Mouse (Mus musculus) embryo, embryonic 10 days (tissue): ENCODE results near the gene Creb5.

Experiments
- DNase-seq: peaks from one replicate; pipeline ENCODE4 v3.0.0-alpha.2; 2015; ENCODE audit warnings: low spot score

Creb5 gene

DNA sequence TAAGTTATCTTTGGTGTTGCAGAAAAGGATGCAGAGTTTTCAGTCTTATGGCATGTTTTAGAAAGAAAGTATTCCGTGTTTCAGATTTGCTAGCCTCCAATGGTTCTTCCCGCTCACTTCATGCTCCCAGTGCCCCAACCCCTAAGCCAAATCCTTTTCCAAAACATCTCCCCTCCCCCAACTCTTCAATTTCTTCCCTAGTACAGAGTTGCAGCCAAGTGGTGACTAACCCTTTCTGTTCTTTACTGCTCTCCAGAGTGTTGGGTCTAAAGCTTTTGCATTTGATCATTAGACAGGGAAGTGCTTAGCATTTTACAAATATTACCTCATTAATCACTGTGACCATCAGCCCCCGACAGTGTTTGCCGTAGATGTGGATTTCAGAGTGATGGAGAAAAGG is 142.8 kb downstream of the Creb5 start:
- no peak for DNase-seq

- DNase-seq, result no peak
Measured at GRCm38 (mm10) chr6:53445862-53446460, 158.9 kb downstream of the Creb5 start.

DNA sequence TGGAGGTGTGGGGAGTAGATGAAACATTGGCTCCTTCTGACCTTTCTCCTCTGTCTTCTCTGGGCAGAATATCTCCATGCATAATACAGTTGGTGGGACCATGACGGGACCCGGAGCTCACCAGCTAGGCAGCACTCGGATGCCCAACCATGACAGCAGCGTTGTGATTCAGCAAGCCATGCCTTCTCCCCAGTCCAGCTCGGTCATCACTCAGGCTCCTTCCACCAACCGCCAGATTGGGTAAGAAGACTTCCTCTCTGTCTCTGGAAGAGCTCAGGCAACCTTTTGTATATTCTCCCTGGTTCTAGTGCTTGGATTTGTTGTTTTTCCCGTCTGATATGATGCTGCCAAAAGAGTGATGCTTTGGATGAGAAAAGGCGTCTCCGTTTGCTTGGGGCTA is 160.4 kb downstream of the Creb5 start:
- no peak for DNase-seq

- no peak for DNase-seq
Measured at GRCm38 (mm10) chr6:53448317-53448870, 161.3 kb downstream of the Creb5 start.

DNA sequence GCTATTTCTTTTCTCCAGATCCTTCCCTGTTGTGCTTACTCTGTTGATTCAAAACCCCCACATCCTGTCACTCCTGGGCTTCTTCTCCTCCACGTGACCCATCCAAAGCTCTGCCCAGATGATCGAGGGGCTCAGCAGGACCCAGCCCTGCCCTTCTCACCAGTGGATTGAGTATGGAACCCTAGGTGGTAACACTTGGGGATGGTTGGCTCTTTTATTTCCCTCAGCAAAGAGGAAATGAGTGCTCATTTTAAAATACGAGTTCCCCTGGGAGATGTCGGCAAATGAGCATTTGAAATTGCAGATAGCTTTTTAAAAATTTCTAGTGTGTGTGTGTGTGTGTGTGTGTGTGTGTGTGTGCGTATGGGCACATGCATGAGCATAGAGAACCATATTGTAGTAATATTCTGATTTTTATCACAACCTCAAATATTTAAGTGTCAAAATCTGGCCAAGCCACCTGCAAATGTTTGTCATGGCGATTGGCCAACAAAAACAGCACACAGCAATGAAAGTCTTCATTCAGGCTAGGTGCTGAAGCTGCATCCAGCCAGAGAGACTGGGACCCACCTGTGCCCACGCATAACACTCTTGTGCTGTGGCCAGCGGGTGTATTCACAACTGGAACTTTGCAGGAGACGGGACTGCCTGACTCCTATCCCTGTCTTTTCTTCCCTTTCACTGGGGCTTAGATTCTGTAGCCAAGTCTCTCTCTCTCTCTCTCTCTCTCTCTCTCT is 162.5 kb downstream of the Creb5 start:
- DNase-seq, result no peak

- DNase-seq, result no peak
Measured at GRCm38 (mm10) chr6:53450494-53450893, 163.4 kb downstream of the Creb5 start.

DNA sequence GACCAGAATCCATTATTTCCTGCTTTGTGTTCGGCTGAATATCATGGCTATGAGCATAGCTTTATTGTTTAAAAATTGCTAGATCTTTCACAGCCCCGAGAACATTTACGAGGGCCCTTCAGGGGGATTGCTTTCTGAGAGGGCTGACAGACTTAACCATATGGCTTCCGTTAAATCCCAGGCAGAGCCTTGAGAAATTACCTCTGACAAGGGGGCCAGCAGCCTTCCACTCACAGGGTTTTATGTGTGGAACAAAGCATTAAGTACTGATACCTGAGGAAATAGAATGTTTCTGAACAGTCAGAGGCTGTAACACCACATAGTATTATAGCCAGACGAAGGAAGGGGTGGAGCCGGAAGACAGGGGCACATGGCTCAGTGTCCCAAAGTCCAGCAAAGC is 165.2 kb downstream of the Creb5 start:
- DNase-seq, result no peak

DNA sequence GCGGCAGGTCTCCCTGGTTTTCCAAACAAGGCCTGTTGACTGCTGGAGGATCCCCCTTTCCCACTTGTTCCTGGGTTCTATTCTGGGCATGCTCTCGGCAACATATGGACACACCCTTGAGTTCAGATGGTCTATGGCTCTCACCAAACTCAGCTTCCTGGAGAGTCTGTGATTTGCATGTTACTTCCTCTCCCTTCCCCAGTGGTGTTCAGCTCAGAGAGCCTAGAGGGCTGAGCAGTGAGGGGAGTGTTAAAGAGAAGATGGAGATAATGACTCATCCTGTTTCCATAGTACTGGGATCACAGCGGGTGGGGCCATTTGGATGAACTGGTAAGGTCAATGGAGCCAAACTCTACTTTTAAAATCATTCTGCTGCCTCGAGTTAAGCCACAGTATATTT is 168.4 kb downstream of the Creb5 start:
- no peak for DNase-seq

DNA sequence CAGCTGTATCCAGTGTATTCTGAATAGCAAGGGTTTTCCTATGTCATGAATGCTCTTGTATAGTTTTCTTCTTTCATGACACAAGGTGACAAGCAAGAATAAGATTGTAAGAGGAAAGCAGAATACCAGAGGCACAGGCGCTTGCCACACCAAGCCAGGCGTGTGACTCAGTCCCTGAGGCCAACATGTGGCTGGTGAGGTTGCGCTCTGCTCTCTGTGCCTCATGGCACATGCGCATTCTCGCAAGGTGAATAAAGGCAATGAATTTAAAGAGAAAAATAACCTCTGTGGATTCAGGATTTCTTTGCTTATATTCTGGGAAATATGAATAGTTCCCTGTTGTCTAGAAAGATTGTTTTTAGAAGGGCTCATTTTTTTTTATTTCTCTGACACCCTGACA is 169.0 kb downstream of the Creb5 start:
- no peak for DNase-seq

DNA sequence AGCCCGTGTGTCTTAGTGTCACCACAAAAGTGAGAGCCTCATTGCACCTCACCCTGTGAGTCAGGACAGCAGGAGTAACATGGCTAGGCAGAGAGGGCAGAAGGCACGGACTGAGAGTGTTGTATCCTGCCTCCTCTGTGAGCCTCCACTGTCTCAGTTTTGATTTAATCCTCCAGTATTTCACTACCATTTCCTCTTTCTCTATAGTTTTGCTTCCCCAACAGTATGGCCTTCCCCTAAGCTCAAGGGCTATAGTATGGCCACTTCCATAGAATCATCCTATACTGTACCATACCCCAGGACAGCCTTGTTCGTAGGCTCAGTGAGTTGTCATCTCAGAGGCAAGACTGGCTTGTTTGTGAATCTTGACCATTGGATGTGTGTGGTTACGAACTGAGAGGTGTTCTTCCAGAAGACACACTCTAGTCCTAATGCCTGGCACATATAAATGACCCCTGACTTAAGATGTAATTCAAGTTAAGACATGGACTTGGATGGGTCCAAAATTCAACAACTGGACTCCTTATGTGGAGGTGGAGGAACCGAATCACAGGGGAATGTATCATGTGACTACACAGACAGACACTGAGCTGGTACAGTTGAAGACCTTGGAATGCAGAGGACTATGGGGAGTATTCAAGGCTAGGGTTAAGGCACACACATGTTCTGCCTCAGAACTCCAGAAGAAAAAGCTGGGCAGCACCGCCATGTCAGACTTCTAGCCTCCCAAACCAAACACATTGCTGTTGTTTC is 173.1 kb downstream of the Creb5 start:
- DNase-seq, result no peak

GRCm38 (mm10) chr6:53461056-53461455 is 174.0 kb downstream of the Creb5 start:
- DNase-seq, result no peak

GRCm38 (mm10) chr6:53461775-53462770 is 175.0 kb downstream of the Creb5 start:
- DNase-seq, result no peak

GRCm38 (mm10) chr6:53462802-53463201 is 175.7 kb downstream of the Creb5 start:
- DNase-seq, result no peak

DNA sequence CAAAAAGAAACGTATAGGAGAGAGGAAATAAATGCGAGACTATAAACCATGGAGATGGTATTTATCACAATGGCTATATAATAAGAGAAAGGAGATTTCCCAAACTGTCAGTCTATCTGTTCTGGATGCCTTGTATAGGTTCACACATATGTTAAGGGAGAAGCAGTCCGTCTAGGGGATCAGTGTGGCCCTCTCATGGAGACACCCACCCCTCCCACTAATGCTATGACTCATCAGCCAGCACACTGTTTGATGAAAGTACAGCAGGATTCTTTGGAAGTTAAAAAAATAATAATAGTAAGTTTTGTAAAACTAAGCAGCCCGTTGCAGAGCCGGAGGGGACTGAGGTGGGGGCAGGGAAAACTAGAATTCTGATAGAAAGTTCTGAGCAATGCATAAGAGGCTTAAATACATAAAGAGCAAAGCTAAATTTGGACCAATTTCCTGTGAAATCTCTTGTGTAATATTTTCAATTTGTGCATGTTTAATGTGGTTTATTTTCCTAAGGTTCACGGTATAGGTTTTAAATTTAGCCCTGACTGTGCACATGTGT is 176.3 kb downstream of the Creb5 start:
- no peak for DNase-seq

DNA sequence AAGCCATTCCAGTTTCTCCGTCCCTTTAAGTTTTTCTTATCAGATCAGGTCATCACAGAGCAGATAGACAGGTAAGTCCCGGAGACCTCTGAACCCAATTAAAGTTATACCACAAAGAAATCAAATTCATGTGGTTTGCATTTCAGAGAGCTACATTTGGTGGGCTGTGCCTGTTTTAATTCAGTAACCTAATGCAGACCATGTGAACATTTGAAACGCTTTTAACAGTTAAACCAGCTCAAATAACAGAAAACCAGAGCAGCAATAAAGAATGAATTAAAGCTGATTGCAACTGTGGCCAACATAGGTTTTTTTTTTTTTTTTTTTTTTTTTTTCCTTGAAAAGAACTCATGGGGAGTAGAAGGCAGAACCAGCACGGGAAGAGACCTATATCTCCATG is 182.1 kb downstream of the Creb5 start:
- peak; percentile 33 for DNase-seq

GRCm38 (mm10) chr6:53469703-53470102 is 182.6 kb downstream of the Creb5 start:
- DNase-seq, result no peak

DNA sequence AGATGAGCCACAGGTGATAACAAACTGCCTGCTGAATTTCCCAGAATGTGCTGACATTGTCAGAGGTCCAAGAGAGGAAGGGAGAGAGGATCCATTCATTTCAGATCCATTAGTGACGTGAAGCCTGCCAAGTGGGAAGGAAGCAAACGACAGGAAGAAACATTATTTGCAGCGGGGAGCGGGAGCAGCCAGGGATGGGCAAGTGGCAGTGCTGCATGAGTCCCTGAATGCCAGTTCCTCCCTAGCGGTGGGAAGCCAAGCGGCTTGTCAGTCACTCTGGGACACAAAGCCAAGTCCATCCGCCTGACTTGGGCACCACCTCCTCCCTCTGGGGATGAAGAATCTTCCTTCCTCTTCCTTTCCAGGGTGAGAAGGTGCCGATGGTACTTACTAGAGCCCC is 183.5 kb downstream of the Creb5 start:
- peak; percentile 32 for DNase-seq

GRCm38 (mm10) chr6:53470999-53471591 is 184.0 kb downstream of the Creb5 start:
- no peak for DNase-seq

- no peak for DNase-seq
Measured at GRCm38 (mm10) chr6:53472751-53473150, 185.7 kb downstream of the Creb5 start.

- DNase-seq, result no peak
Measured at GRCm38 (mm10) chr6:53477501-53477900, 190.4 kb downstream of the Creb5 start.

DNA sequence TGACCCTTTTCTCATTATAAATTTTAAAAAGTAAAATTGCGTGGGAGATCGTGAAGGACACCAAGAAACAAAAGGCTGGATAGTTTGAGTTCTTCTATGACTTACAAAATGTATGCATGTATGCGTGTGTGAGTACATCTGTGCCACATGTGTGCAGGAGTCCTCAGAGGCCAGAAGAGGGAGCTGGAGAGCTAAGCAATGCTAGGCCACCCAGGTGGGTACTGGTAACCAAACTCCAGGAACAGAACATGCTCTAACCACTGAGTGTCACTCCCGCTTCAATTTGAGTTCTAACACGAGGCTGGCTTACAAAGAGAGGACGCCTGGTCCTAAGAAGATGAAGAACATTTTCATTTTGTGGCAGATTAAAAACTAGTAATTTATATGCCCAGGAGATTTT is 203.8 kb downstream of the Creb5 start:
- peak; percentile 43 for DNase-seq
